Mouse (Mus musculus) lung, embryonic 15.5 days (tissue): ENCODE results near the gene Supt3. TPM values are rescaled to one million over a fixed set of nuclear protein-coding genes. Genes with fewer than 3 reads are reported as not detected.

ENCODE experiments used
- ATAC-seq: fragments of 200-750 bp; cut with Nextera tagmentation; 2 replicates; pipeline ENCODE4 v1.8.0; 2017; ENCODE audit warnings: moderate number of reproducible peaks, borderline replicate concordance; ENCODE audit not compliant: low FRiP score, low TSS enrichment; ENCODE audit errors: extremely low read depth
- H3K27ac ChIP-seq: fragments of 300-500 bp; sonication (generic); 2 replicates; pipeline ENCODE4 v1.5.1; 2015; ENCODE audit warnings: moderate library complexity, mild to moderate bottlenecking, inconsistent platforms
- H3K27me3 ChIP-seq: fragments of 300-500 bp; sonication (generic); 2 replicates; pipeline ENCODE4 v1.6.1; 2015; ENCODE audit warnings: inconsistent platforms
- H3K36me3 ChIP-seq: fragments of 300-500 bp; sonication (generic); 2 replicates; pipeline ENCODE4 v1.6.1; 2015; ENCODE audit warnings: inconsistent platforms
- H3K4me1 ChIP-seq: fragments of 300-500 bp; sonication (generic); 2 replicates; pipeline ENCODE4 v1.6.1; 2015; ENCODE audit warnings: inconsistent platforms
- H3K4me2 ChIP-seq: fragments of 300-500 bp; sonication (generic); 2 replicates; pipeline ENCODE4 v1.6.1; 2015; ENCODE audit warnings: inconsistent platforms, mild to moderate bottlenecking, moderate library complexity
- H3K4me3 ChIP-seq: fragments of 300-500 bp; sonication (generic); 2 replicates; pipeline ENCODE4 v1.5.1; 2015; ENCODE audit warnings: mild to moderate bottlenecking, inconsistent platforms
- H3K9ac ChIP-seq: fragments of 300-500 bp; sonication (generic); 2 replicates; pipeline ENCODE4 v1.6.1; 2015; ENCODE audit warnings: inconsistent platforms
- H3K9me3 ChIP-seq: fragments of 300-500 bp; sonication (generic); 2 replicates; pipeline ENCODE4 v1.6.1; 2016; ENCODE audit warnings: inconsistent platforms
- WGBS: fragments of 180-500 bp; shearing (Covaris S2); methylation state at CpG from one replicate; pipeline ENCODE4 v1.1.7; 2015; 5-methylcytosine and 5-hydroxymethylcytosine counted together
- polyA plus RNA-seq: library from polyadenylated mRNA; unstranded; fragments of >200 nt; fragmentation: Nextera tagmentation; extraction: Ambion mirVana; gene quantifications from 2 replicates; pipeline ENCODE4 v1.2.1, GENCODE M21; 2015

The Supt3 gene
- polyA plus RNA-seq, 1 experiment from 2014 or later, result 19.7 TPM

DNA sequence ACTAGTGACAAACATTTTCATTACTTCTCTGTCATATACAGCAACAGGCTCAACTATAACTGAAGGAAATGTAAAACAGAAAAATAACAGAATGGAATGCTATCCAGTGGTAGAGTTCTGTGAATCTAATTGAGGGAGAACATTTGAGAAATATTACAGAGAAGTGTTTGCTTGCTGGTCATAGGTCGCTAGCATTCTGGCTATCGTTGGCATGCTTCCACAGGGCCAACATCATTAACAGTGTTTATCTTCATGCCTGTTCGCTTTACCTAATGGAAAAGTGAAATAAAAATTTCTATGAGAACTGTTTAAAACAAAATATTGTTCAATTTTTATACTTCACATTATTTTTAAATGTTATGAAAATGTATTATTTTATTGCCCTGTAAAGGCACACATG is 290.5 kb downstream of the Supt3 start:
- Histone ChIP-seq H3K27ac (no peak overlapping the region), H3K4me3 (no peak overlapping the region), H3K36me3 (no peaks in the 10 kb centered on the region), H3K27me3 (no peaks in the 10 kb centered on the region), H3K4me1 (no peaks in the 10 kb centered on the region), H3K9me3 (no peaks in the 10 kb centered on the region), H3K4me2 (no peak overlapping the region), H3K9ac (no peak overlapping the region)
- no peak for ATAC-seq
- 68% methylated on average over 3 of the region's 3 CpGs for WGBS

GRCm38 (mm10) chr17:45068321-45068720 is 291.4 kb downstream of the Supt3 start:
- Histone ChIP-seq H3K27ac (no peak overlapping the region), H3K4me2 (no peak overlapping the region), H3K36me3 (no peaks in the 10 kb centered on the region), H3K9me3 (no peaks in the 10 kb centered on the region), H3K4me1 (no peaks in the 10 kb centered on the region), H3K9ac (no peak overlapping the region), H3K4me3 (no peak overlapping the region), H3K27me3 (no peaks in the 10 kb centered on the region)
- no peak for ATAC-seq
- WGBS, result 66% methylated on average over 7 of the region's 7 CpGs

DNA sequence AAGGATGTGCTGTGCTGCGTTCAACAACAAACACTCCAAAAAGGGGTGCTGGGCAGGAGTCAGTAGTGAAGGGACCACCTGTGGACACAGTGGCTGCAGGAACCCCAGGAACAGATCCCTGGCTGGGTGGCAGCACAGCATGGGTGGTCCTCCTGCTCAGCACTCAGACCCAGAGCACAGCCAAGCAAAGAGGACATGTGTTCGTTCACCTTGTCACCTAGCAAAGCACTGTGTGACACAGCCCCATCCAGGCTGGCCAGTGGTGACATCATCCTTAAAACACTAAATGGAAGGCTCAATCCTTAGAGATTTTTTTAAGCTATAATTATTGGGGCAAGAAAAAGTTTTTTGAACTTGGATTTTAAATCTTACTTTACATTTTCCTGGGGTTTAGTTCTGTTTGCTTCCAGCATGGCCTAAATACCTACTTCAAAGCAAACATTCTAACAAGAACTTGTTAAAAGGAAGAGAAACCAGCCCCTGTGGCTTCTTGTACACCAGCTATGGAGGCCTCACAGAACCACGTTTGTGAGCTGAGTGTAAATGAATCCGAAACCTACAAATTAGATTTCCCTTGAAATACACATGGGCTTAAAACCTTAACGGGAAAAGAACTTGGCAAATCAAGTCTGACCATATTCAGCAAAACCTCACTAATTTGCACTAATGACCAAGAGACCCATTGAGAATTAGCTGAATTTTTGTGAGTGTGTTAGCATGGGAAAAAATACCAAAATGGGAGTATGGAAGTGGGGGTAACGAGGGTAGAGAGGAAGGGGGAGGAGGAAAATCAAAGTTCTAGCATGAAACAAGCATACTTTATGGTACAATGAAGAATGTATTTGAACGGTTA is 295.8 kb downstream of the Supt3 start:
- H3K4me1 ChIP-seq, result peaks cover 5% of the 10 kb centered on the region; the same call in 1 of the 2 replicates
- no peak overlapping the region for H3K9ac ChIP-seq
- H3K36me3 ChIP-seq, result no peaks in the 10 kb centered on the region
- no peaks in the 10 kb centered on the region for H3K9me3 ChIP-seq
- no peaks in the 10 kb centered on the region for H3K27me3 ChIP-seq
- 61% methylated on average over 7 of the region's 7 CpGs for WGBS
- no peak overlapping the region for H3K4me3 ChIP-seq
- H3K4me2 ChIP-seq, result no peak overlapping the region
- H3K27ac ChIP-seq, result no peak overlapping the region
- ATAC-seq, result no peak

DNA sequence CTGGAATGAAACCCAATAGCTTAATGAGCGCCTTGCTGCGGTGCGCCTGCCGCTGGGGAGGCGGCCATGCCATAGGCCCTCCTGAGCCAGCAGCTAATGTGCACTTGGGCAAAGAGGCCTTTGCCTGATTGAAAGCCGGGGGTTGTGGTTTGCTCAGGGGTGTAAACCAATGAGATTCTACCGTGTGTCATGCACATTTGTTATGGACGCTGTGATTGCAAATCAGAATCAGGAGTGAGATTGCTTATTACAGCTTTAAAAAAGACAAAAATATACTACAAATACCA is 296.3 kb downstream of the Supt3 start:
- 95% methylated on average over 8 of the region's 8 CpGs for WGBS
- H3K4me2 ChIP-seq, result no peak overlapping the region
- H3K4me1 ChIP-seq, result peaks cover 10% of the 10 kb centered on the region
- no peak overlapping the region for H3K27ac ChIP-seq
- no peaks in the 10 kb centered on the region for H3K27me3 ChIP-seq
- no peak for ATAC-seq
- no peak overlapping the region for H3K9ac ChIP-seq
- H3K9me3 ChIP-seq, result no peaks in the 10 kb centered on the region
- H3K36me3 ChIP-seq, result no peaks in the 10 kb centered on the region
- H3K4me3 ChIP-seq, result no peak overlapping the region

GRCm38 (mm10) chr17:45073779-45074178 is 296.8 kb downstream of the Supt3 start:
- no peak overlapping the region for H3K9ac ChIP-seq
- no peaks in the 10 kb centered on the region for H3K9me3 ChIP-seq
- H3K27me3 ChIP-seq, result no peaks in the 10 kb centered on the region
- peaks cover 11% of the 10 kb centered on the region for H3K4me1 ChIP-seq
- WGBS, result 89% methylated on average over 3 of the region's 3 CpGs
- no peak overlapping the region for H3K27ac ChIP-seq
- H3K36me3 ChIP-seq, result no peaks in the 10 kb centered on the region
- no peak overlapping the region for H3K4me2 ChIP-seq
- H3K4me3 ChIP-seq, result no peak overlapping the region
- no peak for ATAC-seq

GRCm38 (mm10) chr17:45076951-45077350 is 300.0 kb downstream of the Supt3 start:
- no peak overlapping the region for H3K4me2 ChIP-seq
- WGBS, result 88% methylated on average over 4 of the region's 4 CpGs
- no peaks in the 10 kb centered on the region for H3K9me3 ChIP-seq
- no peak for ATAC-seq
- H3K4me1 ChIP-seq, result peaks cover 15% of the 10 kb centered on the region
- no peak overlapping the region for H3K27ac ChIP-seq
- no peak overlapping the region for H3K4me3 ChIP-seq
- no peak overlapping the region for H3K9ac ChIP-seq
- H3K36me3 ChIP-seq, result no peaks in the 10 kb centered on the region
- no peaks in the 10 kb centered on the region; the same call in 1 of the 2 replicates for H3K27me3 ChIP-seq

- 42% methylated on average over 14 of the region's 14 CpGs for WGBS
- Histone ChIP-seq H3K9ac (no peak overlapping the region), H3K4me1 (peaks cover 18% of the 10 kb centered on the region), H3K4me2 (no peak overlapping the region), H3K36me3 (no peaks in the 10 kb centered on the region), H3K4me3 (no peak overlapping the region), H3K9me3 (no peaks in the 10 kb centered on the region), H3K27ac (no peak overlapping the region), H3K27me3 (no peaks in the 10 kb centered on the region; the same call in 1 of the 2 replicates)
- no peak for ATAC-seq
Measured at GRCm38 (mm10) chr17:45077921-45078640, 301.1 kb downstream of the Supt3 start.

GRCm38 (mm10) chr17:45081521-45081920 is 304.6 kb downstream of the Supt3 start:
- H3K27me3 ChIP-seq, result no peaks in the 10 kb centered on the region; the same call in 1 of the 2 replicates
- H3K9me3 ChIP-seq, result no peaks in the 10 kb centered on the region
- peaks cover 18% of the 10 kb centered on the region for H3K4me1 ChIP-seq
- 49% methylated on average over 8 of the region's 8 CpGs for WGBS
- no peak overlapping the region for H3K27ac ChIP-seq
- no peak overlapping the region for H3K4me3 ChIP-seq
- 0 out of 2 replicates have a peak overlapping the region, but pooled peaks have one; percentile 7 for H3K4me2 ChIP-seq
- ATAC-seq, result peak; percentile 52; the same call in 1 of the 2 replicates
- no peak overlapping the region for H3K9ac ChIP-seq
- no peaks in the 10 kb centered on the region for H3K36me3 ChIP-seq

DNA sequence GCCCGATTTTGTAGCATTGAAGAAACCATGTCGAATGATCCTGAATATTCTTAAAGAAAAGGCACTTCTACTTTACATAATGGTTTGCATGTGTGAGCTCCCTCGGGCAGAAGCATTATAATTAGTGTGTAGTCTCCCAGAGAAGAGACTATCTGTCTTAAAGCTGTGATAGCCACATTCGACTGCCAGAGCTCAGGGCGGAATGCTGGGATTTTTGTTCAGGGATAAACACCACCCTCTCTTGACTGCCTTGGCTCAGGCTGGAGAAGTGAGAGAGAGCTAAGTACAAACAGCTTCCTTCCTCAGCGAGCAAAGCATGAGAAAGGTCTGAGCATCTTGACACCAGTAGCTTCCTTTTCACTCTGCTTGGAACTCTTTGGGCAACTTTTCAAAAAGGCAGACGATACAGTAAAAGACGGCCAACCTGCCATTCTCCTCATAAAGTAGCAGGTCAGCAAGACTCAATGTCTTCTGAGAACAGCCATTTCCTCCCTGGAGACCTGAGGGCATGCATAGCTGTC is 305.1 kb downstream of the Supt3 start:
- Histone ChIP-seq H3K27me3 (no peaks in the 10 kb centered on the region; the same call in 1 of the 2 replicates), H3K27ac (no peak overlapping the region), H3K4me2 (0 out of 2 replicates have a peak overlapping the region, but pooled peaks have one; percentile 7), H3K9me3 (no peaks in the 10 kb centered on the region), H3K4me1 (peaks cover 18% of the 10 kb centered on the region), H3K4me3 (no peak overlapping the region), H3K9ac (no peak overlapping the region), H3K36me3 (no peaks in the 10 kb centered on the region)
- ATAC-seq, result no peak
- 35% methylated on average over 8 of the region's 8 CpGs for WGBS

- no peak overlapping the region for H3K9ac ChIP-seq
- no peaks in the 10 kb centered on the region for H3K27me3 ChIP-seq
- WGBS, result 79% methylated on average over 5 of the region's 5 CpGs
- no peaks in the 10 kb centered on the region for H3K9me3 ChIP-seq
- no peaks in the 10 kb centered on the region for H3K36me3 ChIP-seq
- H3K4me1 ChIP-seq, result 0 out of 2 replicates have a peak, but pooled peaks cover 7% of the 10 kb centered on the region
- no peak overlapping the region for H3K27ac ChIP-seq
- no peak overlapping the region for H3K4me2 ChIP-seq
- ATAC-seq, result no peak
- H3K4me3 ChIP-seq, result no peak overlapping the region
Measured at GRCm38 (mm10) chr17:45086361-45086760, 309.4 kb downstream of the Supt3 start.

DNA sequence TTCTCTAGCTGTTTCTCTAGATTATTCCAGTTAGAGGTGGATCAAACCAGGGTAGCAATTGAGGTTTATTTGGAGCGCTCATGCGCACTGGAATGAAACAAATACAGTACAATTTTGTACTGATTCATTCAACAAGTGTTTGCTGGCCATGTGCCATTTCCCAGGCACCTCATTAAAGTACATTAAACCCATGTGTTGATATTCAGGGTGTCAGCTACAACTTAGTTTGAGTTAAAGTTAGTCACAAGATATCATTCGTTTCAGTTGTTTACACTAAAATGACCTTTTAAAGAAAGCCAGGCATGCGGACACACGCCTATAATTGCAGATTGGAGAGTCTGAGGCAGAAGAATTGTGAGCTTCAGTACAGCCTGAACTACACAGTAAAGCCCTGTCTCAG is 310.1 kb downstream of the Supt3 start:
- Histone ChIP-seq H3K4me3 (no peak overlapping the region), H3K9me3 (no peaks in the 10 kb centered on the region), H3K9ac (no peak overlapping the region), H3K36me3 (no peaks in the 10 kb centered on the region), H3K27ac (no peak overlapping the region), H3K4me1 (0 out of 2 replicates have a peak, but pooled peaks cover 3% of the 10 kb centered on the region), H3K27me3 (no peaks in the 10 kb centered on the region), H3K4me2 (no peak overlapping the region)
- WGBS, result 42% methylated on average over 5 of the region's 5 CpGs
- ATAC-seq, result no peak

- Histone ChIP-seq H3K27ac (no peak overlapping the region), H3K4me2 (no peak overlapping the region), H3K9me3 (no peaks in the 10 kb centered on the region), H3K4me3 (no peak overlapping the region), H3K36me3 (no peaks in the 10 kb centered on the region), H3K9ac (no peak overlapping the region), H3K27me3 (no peaks in the 10 kb centered on the region), H3K4me1 (no peaks in the 10 kb centered on the region)
- 62% methylated on average over 7 of the region's 7 CpGs for WGBS
- no peak for ATAC-seq
Measured at GRCm38 (mm10) chr17:45101064-45101463, 324.1 kb downstream of the Supt3 start.
